Mouse (Mus musculus) megakaryocyte, embryonic 14.5 days (primary cell): ENCODE data around the gene BC005624. TPM values are rescaled to one million over a fixed set of nuclear protein-coding genes. Genes with fewer than 3 reads are reported as not detected.

Source experiments
- H3K27me3 ChIP-seq: replicated peaks from 2 replicates; pipeline ENCODE3; 2012; ENCODE audit warnings: inconsistent platforms
- H3K36me3 ChIP-seq: replicated peaks from 2 replicates; pipeline ENCODE3; 2012; ENCODE audit warnings: low read length, inconsistent platforms, mixed read lengths
- H3K4me1 ChIP-seq: 2 replicates; pipeline ENCODE4 v1.6.1; 2012; ENCODE audit warnings: inconsistent platforms
- H3K4me3 ChIP-seq: replicated peaks from 2 replicates; pipeline ENCODE3; 2012; ENCODE audit warnings: moderate library complexity, mild to moderate bottlenecking, inconsistent platforms
- H3K9me3 ChIP-seq: 2 replicates; pipeline ENCODE4 v1.6.1; 2012; ENCODE audit warnings: inconsistent platforms
- FLI1 ChIP-seq: IDR thresholded peaks from 2 replicates; pipeline ENCODE4 v1.6.1; 2012; ENCODE audit warnings: low read length, inconsistent platforms, mixed read lengths
- GATA1 ChIP-seq: IDR thresholded peaks from 3 replicates; pipeline ENCODE4 v1.6.1; 2012; ENCODE audit warnings: mixed read lengths, low read length, inconsistent platforms, borderline replicate concordance
- polyA plus RNA-seq: library from polyadenylated mRNA; stranded (reverse); fragments of >175 nt; gene quantifications from 2 replicates; pipeline ENCODE4 v1.2.3, GENCODE M21; 2012; ENCODE audit warnings: low replicate concordance; ENCODE audit not compliant: insufficient read depth

The BC005624 gene
- 17.7 TPM in 1 of 2 replicates, not detected in the other for polyA plus RNA-seq

GRCm38 (mm10) chr2:30981790-30982513 lies at the start of gene BC005624, which contains the start of gene Usp20:
Gene BC005624 (minus strand): TSS chr2:30982201.
Gene Usp20 (plus strand): TSS chr2:30982279.
- Histone ChIP-seq H3K4me1 (peaks cover 50% of the 10 kb centered on the region), H3K9me3 (no peaks in the 10 kb centered on the region), H3K36me3 (peaks cover 35% of the 10 kb centered on the region), H3K27me3 (no peaks in the 10 kb centered on the region), H3K4me3 (peak within 1 kb of the TSS; percentile 99)
- TF ChIP-seq GATA1 (no peak), FLI1 (no peak)

- H3K4me3 ChIP-seq: no peak overlapping the region
- peaks cover 67% of the 10 kb centered on the region for H3K4me1 ChIP-seq
- peaks cover 92% of the 10 kb centered on the region for H3K36me3 ChIP-seq
- no peak for TF ChIP-seq GATA1
- no peak for TF ChIP-seq FLI1
- no peaks in the 10 kb centered on the region for H3K9me3 ChIP-seq
- H3K27me3 ChIP-seq: no peaks in the 10 kb centered on the region
These were observed 44.6 kb upstream of the BC005624 start for GRCm38 (mm10) chr2:31026642-31027041.

GRCm38 (mm10) chr2:31025458-31025857 lies 43.5 kb upstream of the BC005624 start:
- Histone ChIP-seq H3K9me3 (no peaks in the 10 kb centered on the region), H3K36me3 (peaks cover 92% of the 10 kb centered on the region), H3K4me3 (peak overlapping the region; percentile 34), H3K4me1 (peaks cover 57% of the 10 kb centered on the region), H3K27me3 (no peaks in the 10 kb centered on the region)
- TF ChIP-seq FLI1 (no peak), GATA1 (no peak)

GRCm38 (mm10) chr2:31024618-31025370 lies 42.8 kb upstream of the BC005624 start:
- TF ChIP-seq GATA1 (no peak), FLI1 (no peak)
- H3K36me3 ChIP-seq: peaks cover 92% of the 10 kb centered on the region
- no peaks in the 10 kb centered on the region for H3K9me3 ChIP-seq
- H3K4me1 ChIP-seq: peaks cover 50% of the 10 kb centered on the region
- H3K4me3 ChIP-seq: peak overlapping the region; percentile 1
- H3K27me3 ChIP-seq: no peaks in the 10 kb centered on the region

- Histone ChIP-seq H3K4me1 (peaks cover 49% of the 10 kb centered on the region), H3K27me3 (no peaks in the 10 kb centered on the region), H3K9me3 (no peaks in the 10 kb centered on the region), H3K4me3 (no peak overlapping the region), H3K36me3 (peaks cover 92% of the 10 kb centered on the region)
- no peak for TF ChIP-seq FLI1
- no peak for TF ChIP-seq GATA1
These were observed 41.9 kb upstream of the BC005624 start for GRCm38 (mm10) chr2:31023940-31024339.

GRCm38 (mm10) chr2:31020202-31020601 lies 38.2 kb upstream of the BC005624 start:
- Histone ChIP-seq H3K27me3 (no peaks in the 10 kb centered on the region), H3K4me3 (no peak overlapping the region), H3K9me3 (no peaks in the 10 kb centered on the region), H3K36me3 (peaks cover 89% of the 10 kb centered on the region), H3K4me1 (peaks cover 13% of the 10 kb centered on the region)
- TF ChIP-seq GATA1 (no peak), FLI1 (no peak)

GRCm38 (mm10) chr2:31019011-31019410 lies 37.0 kb upstream of the BC005624 start:
- H3K4me1 ChIP-seq: peaks cover 5% of the 10 kb centered on the region
- TF ChIP-seq GATA1: no peak
- TF ChIP-seq FLI1: no peak
- H3K4me3 ChIP-seq: no peak overlapping the region
- peaks cover 93% of the 10 kb centered on the region for H3K36me3 ChIP-seq
- H3K27me3 ChIP-seq: no peaks in the 10 kb centered on the region
- H3K9me3 ChIP-seq: no peaks in the 10 kb centered on the region

GRCm38 (mm10) chr2:31018519-31018918 lies 36.5 kb upstream of the BC005624 start:
- Histone ChIP-seq H3K4me1 (peaks cover 8% of the 10 kb centered on the region), H3K9me3 (no peaks in the 10 kb centered on the region), H3K4me3 (no peak overlapping the region), H3K36me3 (peaks cover 95% of the 10 kb centered on the region), H3K27me3 (no peaks in the 10 kb centered on the region)
- TF ChIP-seq GATA1 (no peak), FLI1 (no peak)

- H3K4me1 ChIP-seq: peaks cover 16% of the 10 kb centered on the region
- TF ChIP-seq FLI1 (no peak), GATA1 (no peak)
- H3K27me3 ChIP-seq: no peaks in the 10 kb centered on the region
- peaks cover 95% of the 10 kb centered on the region for H3K36me3 ChIP-seq
- H3K9me3 ChIP-seq: no peaks in the 10 kb centered on the region
- H3K4me3 ChIP-seq: no peak overlapping the region
These were observed 35.8 kb upstream of the BC005624 start for GRCm38 (mm10) chr2:31017625-31018317.
